Mouse (Mus musculus): Measurements from ENCODE around the gene Tti1.
"Not testable (repeated sequence)": the region's sequence is repeated elsewhere in the genome, so short reads cannot be mapped to it uniquely, and the experiment has no call there.

Gene Tti1

GRCm38 (mm10) chr2:158028354-158028863 is at the start of gene Tti1, which contains the start of gene Rprd1b:
Gene Tti1 (minus strand): TSS chr2:158028433.
Gene Rprd1b (plus strand): TSS chr2:158028497.
- peak; percentile 89 for DNase-seq (ENCODE audit: low read depth, low spot score)

- DNase-seq (ENCODE audit: low read depth, low spot score): peak; percentile 39
Measured at GRCm38 (mm10) chr2:158077981-158078380, 49.7 kb upstream of the Tti1 start.

GRCm38 (mm10) chr2:158076690-158077089 is 48.5 kb upstream of the Tti1 start:
- DNase-seq (ENCODE audit: low read depth, low spot score): no peak

- DNase-seq (ENCODE audit: low read depth, low spot score): no peak
Measured at GRCm38 (mm10) chr2:158074835-158075234, 46.6 kb upstream of the Tti1 start.

GRCm38 (mm10) chr2:158071633-158071995 is 43.4 kb upstream of the Tti1 start:
- no peak for DNase-seq (ENCODE audit: low read depth, low spot score)

GRCm38 (mm10) chr2:158070885-158071632 is 42.8 kb upstream of the Tti1 start:
- no peak for DNase-seq (ENCODE audit: low read depth, low spot score)

GRCm38 (mm10) chr2:158068444-158068971 is 40.3 kb upstream of the Tti1 start:
- DNase-seq (ENCODE audit: low read depth, low spot score): no peak

GRCm38 (mm10) chr2:158067260-158067824 is 39.1 kb upstream of the Tti1 start:
- DNase-seq (ENCODE audit: low read depth, low spot score): no peak

- no peak for DNase-seq (ENCODE audit: low read depth, low spot score)
Measured at GRCm38 (mm10) chr2:158066456-158066855, 38.2 kb upstream of the Tti1 start.

GRCm38 (mm10) chr2:158065064-158065463 is 36.8 kb upstream of the Tti1 start:
- no peak for DNase-seq (ENCODE audit: low read depth, low spot score)

- no peak for DNase-seq (ENCODE audit: low read depth, low spot score)
Measured at GRCm38 (mm10) chr2:158064571-158065048, 36.4 kb upstream of the Tti1 start.

- DNase-seq (ENCODE audit: low read depth, low spot score): no peak
Measured at GRCm38 (mm10) chr2:158063036-158063435, 34.8 kb upstream of the Tti1 start.

GRCm38 (mm10) chr2:158059666-158060105 is 31.5 kb upstream of the Tti1 start:
- no peak for DNase-seq (ENCODE audit: low read depth, low spot score)

- DNase-seq (ENCODE audit: low read depth, low spot score): no peak
Measured at GRCm38 (mm10) chr2:158058534-158058933, 30.3 kb upstream of the Tti1 start.

- DNase-seq (ENCODE audit: low read depth, low spot score): no peak
Measured at GRCm38 (mm10) chr2:158057030-158057429, 28.8 kb upstream of the Tti1 start.

GRCm38 (mm10) chr2:158055383-158055782 is 27.1 kb upstream of the Tti1 start:
- not testable (repeated sequence) for DNase-seq (ENCODE audit: low read depth, low spot score)

- DNase-seq (ENCODE audit: low read depth, low spot score): no peak
Measured at GRCm38 (mm10) chr2:158054596-158054995, 26.4 kb upstream of the Tti1 start.

GRCm38 (mm10) chr2:158050116-158050515 is 21.9 kb upstream of the Tti1 start:
- DNase-seq (ENCODE audit: low read depth, low spot score): no peak

GRCm38 (mm10) chr2:158048718-158049117 is 20.5 kb upstream of the Tti1 start:
- DNase-seq (ENCODE audit: low read depth, low spot score): no peak

GRCm38 (mm10) chr2:158047903-158048302 is 19.7 kb upstream of the Tti1 start:
- peak; percentile 33 for DNase-seq (ENCODE audit: low read depth, low spot score)

- no peak for DNase-seq (ENCODE audit: low read depth, low spot score)
Measured at GRCm38 (mm10) chr2:158046186-158046585, 18.0 kb upstream of the Tti1 start.

GRCm38 (mm10) chr2:158043504-158043903 is 15.3 kb upstream of the Tti1 start:
- no peak for DNase-seq (ENCODE audit: low read depth, low spot score)

- DNase-seq (ENCODE audit: low read depth, low spot score): no peak
Measured at GRCm38 (mm10) chr2:158040396-158040795, 12.2 kb upstream of the Tti1 start.
